Mouse (Mus musculus): Measurements from ENCODE around the gene Polk.

Polk gene

GRCm38 (mm10) chr13:96542081-96542889, at the start of gene Polk, which contains the start of gene Col4a3bp:
TSS of gene Polk (minus strand) at chr13:96542579.
TSS of gene Col4a3bp (plus strand) at chr13:96542618.
- peak; percentile 94 to 95 for DNase-seq

GRCm38 (mm10) chr13:96588642-96589041, 46.3 kb upstream of the Polk start:
- no peak for DNase-seq

- DNase-seq = no peak
Measured at GRCm38 (mm10) chr13:96586540-96586939, 44.2 kb upstream of the Polk start.

- DNase-seq = no peak
Measured at GRCm38 (mm10) chr13:96584201-96584600, 41.8 kb upstream of the Polk start.

GRCm38 (mm10) chr13:96579979-96580378, 37.6 kb upstream of the Polk start:
- no peak for DNase-seq

- DNase-seq = no peak
Measured at GRCm38 (mm10) chr13:96579104-96579503, 36.7 kb upstream of the Polk start.

GRCm38 (mm10) chr13:96574170-96574569, 31.8 kb upstream of the Polk start:
- no peak for DNase-seq

- DNase-seq = no peak
Measured at GRCm38 (mm10) chr13:96571016-96571361, 28.6 kb upstream of the Polk start.

- DNase-seq = no peak
Measured at GRCm38 (mm10) chr13:96570313-96571015, 28.1 kb upstream of the Polk start.

- no peak for DNase-seq
Measured at GRCm38 (mm10) chr13:96567977-96568376, 25.6 kb upstream of the Polk start.

- DNase-seq = no peak
Measured at GRCm38 (mm10) chr13:96555099-96555498, 12.7 kb upstream of the Polk start.

- DNase-seq = no peak
Measured at GRCm38 (mm10) chr13:96547941-96548340, 5.6 kb upstream of the Polk start.

- DNase-seq = no peak
Measured at GRCm38 (mm10) chr13:96547250-96547649, 4.9 kb upstream of the Polk start.

- peak; percentile 33 to 40 for DNase-seq
Measured at GRCm38 (mm10) chr13:96544506-96544905, 2.1 kb upstream of the Polk start.

- DNase-seq = no peak
Measured at GRCm38 (mm10) chr13:96542901-96543891, 817 bp upstream of the Polk start.

- no peak for DNase-seq
Measured at GRCm38 (mm10) chr13:96541381-96541780, 998 bp downstream of the Polk start.

GRCm38 (mm10) chr13:96538103-96538502, 4.3 kb downstream of the Polk start:
- DNase-seq = no peak

GRCm38 (mm10) chr13:96536821-96537572, 5.4 kb downstream of the Polk start:
- no peak for DNase-seq

GRCm38 (mm10) chr13:96533742-96534141, 8.6 kb downstream of the Polk start:
- DNase-seq = no peak

GRCm38 (mm10) chr13:96532176-96532575, 10.2 kb downstream of the Polk start:
- no peak for DNase-seq

GRCm38 (mm10) chr13:96530064-96530463, 12.3 kb downstream of the Polk start:
- no peak for DNase-seq

- no peak for DNase-seq
Measured at GRCm38 (mm10) chr13:96529542-96529941, 12.8 kb downstream of the Polk start.

All from B cell, adult 2 months (primary cell).